Mouse (Mus musculus) macrophage (primary cell): ENCODE measurements at regions not wholly inside any gene's neighbourhood (a gene's known extent, or its start where the extent isn't known, plus 50 kb on each side); places are given as distances from the start of the nearest gene placed in this dataset.

Experiments
- H3K27ac ChIP-seq: fragments of 350-480 bp; formaldehyde crosslinking; 2 replicates; pipeline ENCODE4 v1.9.0; 2021
- H3K36me3 ChIP-seq: fragments of 350-480 bp; formaldehyde crosslinking; 2 replicates; pipeline ENCODE4 v1.9.0; 2021; ENCODE audit errors: inconsistent target
- H3K4me3 ChIP-seq: fragments of 350-480 bp; formaldehyde crosslinking; 2 replicates; pipeline ENCODE4 v1.9.0; 2021; ENCODE audit errors: inconsistent target
- H3K79me2 ChIP-seq: fragments of 350-480 bp; formaldehyde crosslinking; 2 replicates; pipeline ENCODE4 v1.9.0; 2021; ENCODE audit errors: inconsistent target
- WGBS: methylation state at CpG from one replicate; pipeline ENCODE4 v1.1.7; 2026; ENCODE audit warnings: inconsistent platforms; ENCODE audit not compliant: missing documents; 5-methylcytosine and 5-hydroxymethylcytosine counted together

DNA sequence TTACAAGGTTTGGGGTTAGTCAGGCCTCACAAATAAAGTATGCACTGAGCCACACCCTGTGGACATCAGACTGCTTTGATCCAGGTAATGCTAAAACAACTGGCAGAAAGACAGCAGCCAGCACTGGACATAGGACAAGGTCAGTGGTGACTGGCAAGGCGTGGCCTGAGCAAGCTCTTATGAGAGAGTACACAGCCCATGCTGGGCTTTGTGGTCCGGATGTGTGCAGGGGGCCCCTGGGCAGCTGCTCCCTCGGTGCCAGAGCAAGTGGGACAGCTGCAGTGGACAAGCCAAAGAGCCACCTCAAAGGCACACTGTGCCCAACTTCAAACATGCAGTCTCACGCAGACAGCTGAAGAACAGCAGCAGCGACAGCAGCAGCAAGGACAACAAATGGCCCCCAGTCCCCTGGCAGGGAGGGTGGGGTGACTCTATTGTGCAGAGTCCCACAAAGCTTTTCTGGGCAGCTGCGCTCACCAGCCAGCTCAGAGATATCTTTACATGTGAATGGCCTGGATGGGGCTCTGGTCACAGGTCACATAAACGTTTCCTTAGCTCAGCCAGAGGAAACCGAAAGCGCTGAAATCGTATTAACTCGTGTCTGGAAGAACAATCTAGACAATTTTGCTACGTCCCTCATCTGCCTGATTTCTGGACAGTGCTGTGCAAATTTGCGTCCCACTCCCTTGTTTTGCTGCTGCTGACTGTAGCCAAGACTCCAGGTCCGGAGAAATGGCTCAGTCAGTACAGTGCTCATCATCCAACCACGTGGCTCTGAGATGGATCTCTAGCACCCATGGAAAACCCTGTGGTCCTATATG, 113.5 kb downstream of the Zbtb18 start:
- Histone ChIP-seq H3K36me3 (no peaks in the 10 kb centered on the region), H3K79me2 (no peaks in the 10 kb centered on the region), H3K4me3 (peak overlapping the region; percentile 2; the same call in 1 of the 2 replicates), H3K27ac (no peak overlapping the region)
- WGBS = 47% methylated on average over 15 of the region's 15 CpGs

DNA sequence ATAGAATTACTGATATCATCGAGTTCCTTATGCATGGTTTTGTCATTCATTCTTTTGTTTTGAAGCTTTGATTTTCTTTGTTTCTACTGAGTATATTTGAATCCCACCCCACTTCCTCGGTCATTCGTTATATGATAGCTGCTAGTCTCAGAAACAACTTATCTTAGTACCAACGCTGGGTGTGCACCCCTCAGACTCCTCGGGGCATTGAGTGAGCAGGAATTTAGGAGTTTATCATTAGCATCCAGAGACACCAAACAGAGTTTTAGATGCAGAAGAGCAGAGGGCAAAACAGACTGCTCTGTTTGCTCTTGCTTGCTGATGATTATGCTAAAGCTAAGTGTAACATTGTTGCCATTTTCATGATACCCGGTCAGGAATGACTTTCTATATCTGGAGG, 115.3 kb downstream of the Zbtb18 start:
- Histone ChIP-seq H3K36me3 (no peaks in the 10 kb centered on the region), H3K27ac (no peak overlapping the region), H3K4me3 (no peak overlapping the region), H3K79me2 (no peaks in the 10 kb centered on the region)
- 93% methylated on average over 6 of the region's 6 CpGs for WGBS

DNA sequence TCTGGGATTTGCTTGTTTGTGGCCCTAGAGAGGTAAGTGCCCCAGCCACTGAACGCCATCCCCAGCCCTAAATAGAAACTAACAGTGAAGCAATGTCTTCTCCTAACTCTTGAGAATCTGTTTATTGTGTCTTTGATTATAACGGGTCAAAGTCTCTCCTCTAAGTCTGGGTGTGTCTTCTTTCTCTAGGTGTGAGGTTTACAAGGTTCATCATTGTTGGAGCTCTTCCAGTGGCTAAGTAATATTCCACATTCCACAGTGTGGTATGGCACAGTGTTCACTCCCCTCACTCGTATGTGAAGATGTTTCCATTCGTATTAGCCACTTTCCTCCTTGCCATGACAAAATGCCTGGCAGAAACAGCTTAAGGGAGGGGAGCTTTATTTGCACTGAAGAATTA, 115.7 kb downstream of the Zbtb18 start:
- H3K79me2 ChIP-seq = no peaks in the 10 kb centered on the region
- H3K4me3 ChIP-seq = no peak overlapping the region
- no peaks in the 10 kb centered on the region for H3K36me3 ChIP-seq
- no peak overlapping the region for H3K27ac ChIP-seq
- 94% methylated on average over 4 of the region's 4 CpGs for WGBS

DNA sequence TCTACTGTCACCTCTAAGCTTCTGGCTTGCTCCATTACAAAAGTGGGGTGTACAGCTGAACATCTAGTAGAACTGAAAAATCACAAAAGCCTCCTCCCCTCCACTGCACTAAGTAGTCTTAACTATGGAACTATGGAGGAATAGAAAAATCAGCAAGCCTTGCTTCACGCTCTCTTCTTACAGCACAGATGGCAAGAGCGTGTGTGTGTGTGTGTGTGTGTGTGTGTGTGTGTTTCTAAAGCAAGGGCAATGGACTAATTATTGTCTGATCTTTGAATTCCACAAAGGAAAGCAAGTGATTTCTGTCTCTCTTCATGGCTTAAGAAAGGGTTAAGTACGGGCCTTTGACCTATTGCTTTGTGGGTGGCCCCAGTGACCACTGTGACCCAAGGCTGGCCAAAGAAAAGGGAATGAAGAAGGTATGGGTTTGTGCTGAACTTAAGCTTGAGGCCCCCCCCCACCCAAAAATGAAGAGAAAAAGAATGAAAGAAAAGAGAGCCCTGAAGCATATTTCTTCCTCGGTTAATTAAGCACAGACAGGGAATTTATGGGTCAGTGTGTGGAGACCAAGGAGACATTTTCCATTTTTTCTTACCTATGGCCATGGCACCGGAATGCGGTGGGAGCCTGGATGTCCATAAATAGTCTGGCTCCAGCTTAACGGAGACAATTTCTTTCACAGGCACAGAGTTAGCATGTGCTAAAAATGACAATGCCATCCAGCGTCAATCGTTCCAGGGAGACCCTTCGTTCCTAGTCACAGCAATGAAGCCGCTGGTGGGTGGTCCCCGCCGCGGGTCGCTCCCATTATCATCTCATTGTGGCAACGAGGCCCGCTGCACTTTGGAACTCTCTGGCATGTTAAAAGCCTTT, 119.8 kb downstream of the Zbtb18 start:
- H3K4me3 ChIP-seq = no peak overlapping the region
- H3K36me3 ChIP-seq = no peaks in the 10 kb centered on the region
- no peaks in the 10 kb centered on the region for H3K79me2 ChIP-seq
- WGBS = 95% methylated on average over 16 of the region's 17 CpGs
- no peak overlapping the region for H3K27ac ChIP-seq

DNA sequence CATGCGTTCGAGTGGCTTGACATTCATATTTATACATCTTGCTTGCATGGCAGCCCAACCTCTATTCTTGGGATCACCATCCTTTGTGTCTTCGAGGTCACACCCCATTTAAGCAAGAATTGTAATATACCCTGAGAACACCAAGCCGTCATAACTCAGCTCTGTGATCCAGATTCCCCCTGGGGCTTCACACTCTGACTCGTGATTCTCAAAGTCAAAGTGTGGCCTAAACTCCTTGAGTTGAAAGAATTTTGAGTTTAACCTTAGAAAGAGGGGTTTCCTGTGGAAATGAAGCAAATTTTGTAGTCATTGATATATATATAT, 120.4 kb downstream of the Zbtb18 start:
- no peak overlapping the region for H3K27ac ChIP-seq
- H3K36me3 ChIP-seq = no peaks in the 10 kb centered on the region
- no peak overlapping the region for H3K4me3 ChIP-seq
- WGBS = 95% methylated on average over 5 of the region's 5 CpGs
- H3K79me2 ChIP-seq = no peaks in the 10 kb centered on the region

DNA sequence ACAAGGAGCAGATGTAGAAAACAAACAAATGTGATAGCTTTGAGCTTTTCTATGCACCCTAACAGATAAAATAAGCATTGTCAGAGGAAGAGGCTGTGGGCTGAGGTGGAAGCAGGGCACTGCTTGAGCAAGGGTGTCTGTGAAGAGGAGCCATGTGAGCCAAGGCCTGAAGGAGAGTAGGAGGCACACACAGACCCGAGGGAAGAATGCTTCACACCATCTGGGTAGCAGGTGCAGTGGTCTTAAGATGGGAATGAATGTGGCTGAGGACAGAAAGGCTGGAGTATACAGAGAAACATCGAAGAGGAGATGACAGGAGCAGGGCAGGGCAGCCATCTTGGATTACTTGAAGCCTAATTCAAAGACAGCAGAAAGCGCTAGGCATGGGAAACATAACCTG, 123.5 kb downstream of the Zbtb18 start:
- 92% methylated on average over 3 of the region's 3 CpGs for WGBS
- no peak overlapping the region for H3K4me3 ChIP-seq
- no peaks in the 10 kb centered on the region for H3K79me2 ChIP-seq
- H3K36me3 ChIP-seq = no peaks in the 10 kb centered on the region
- no peak overlapping the region for H3K27ac ChIP-seq

DNA sequence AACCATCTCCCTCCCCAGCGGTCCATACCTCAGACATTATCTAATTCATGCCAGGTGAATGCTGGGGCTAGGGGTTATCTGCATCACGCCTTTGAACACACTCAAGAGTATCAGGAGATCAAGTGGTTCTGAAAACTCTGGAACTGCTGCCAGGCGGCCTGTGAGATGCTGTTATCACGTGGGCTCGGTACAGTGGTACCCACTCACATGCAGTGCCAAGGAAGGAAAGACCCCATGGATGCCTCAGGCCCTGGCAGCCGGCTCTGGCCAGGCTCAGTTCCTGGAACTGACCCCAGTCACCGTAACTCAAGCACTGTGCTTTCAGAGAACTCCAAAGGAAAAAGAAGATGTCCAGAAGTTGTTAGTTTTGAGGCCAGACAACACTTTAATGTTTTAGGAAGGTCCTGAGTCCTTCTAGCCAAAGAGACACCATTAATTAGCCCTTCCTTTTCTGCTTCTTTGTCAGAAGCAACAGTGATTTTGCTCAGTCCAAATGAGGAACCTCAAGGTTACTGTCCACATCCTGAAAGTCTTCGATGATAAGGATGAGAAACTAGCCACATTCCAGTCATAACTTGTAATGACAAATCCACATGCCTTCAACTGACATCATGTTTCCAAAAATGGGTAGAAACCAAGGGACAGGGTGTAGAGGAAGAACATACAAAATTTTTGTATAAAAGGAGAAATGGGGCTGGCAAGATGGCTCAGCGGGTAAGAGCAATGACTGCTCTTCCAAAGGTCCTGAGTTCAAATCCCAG, 126.1 kb downstream of the Zbtb18 start:
- Histone ChIP-seq H3K79me2 (no peaks in the 10 kb centered on the region), H3K4me3 (no peak overlapping the region), H3K36me3 (no peaks in the 10 kb centered on the region), H3K27ac (peak overlapping the region; percentile 39)
- WGBS = 69% methylated on average over 9 of the region's 9 CpGs

DNA sequence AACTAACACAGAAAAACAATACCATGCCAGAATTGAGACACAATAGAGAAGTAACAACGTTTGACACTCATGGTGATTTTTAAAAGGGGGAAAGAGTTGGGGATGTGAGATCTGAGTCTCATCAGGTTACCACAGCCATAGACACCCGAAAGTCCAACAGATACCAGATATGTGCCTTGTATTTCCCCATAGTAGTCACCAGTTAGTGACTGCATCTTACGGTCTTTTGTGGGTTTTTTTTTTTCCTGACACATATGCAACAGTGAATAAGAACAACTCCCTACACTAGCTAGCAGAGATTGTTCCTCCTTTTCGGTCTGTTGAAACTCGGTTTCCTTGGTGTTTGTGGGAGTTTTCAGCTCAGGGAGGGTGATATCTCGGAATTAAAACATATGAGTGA, 127.4 kb downstream of the Zbtb18 start:
- H3K4me3 ChIP-seq = no peak overlapping the region
- H3K79me2 ChIP-seq = no peaks in the 10 kb centered on the region
- no peaks in the 10 kb centered on the region for H3K36me3 ChIP-seq
- WGBS = 14% methylated on average over 5 of the region's 6 CpGs
- peak overlapping the region; percentile 54 for H3K27ac ChIP-seq

DNA sequence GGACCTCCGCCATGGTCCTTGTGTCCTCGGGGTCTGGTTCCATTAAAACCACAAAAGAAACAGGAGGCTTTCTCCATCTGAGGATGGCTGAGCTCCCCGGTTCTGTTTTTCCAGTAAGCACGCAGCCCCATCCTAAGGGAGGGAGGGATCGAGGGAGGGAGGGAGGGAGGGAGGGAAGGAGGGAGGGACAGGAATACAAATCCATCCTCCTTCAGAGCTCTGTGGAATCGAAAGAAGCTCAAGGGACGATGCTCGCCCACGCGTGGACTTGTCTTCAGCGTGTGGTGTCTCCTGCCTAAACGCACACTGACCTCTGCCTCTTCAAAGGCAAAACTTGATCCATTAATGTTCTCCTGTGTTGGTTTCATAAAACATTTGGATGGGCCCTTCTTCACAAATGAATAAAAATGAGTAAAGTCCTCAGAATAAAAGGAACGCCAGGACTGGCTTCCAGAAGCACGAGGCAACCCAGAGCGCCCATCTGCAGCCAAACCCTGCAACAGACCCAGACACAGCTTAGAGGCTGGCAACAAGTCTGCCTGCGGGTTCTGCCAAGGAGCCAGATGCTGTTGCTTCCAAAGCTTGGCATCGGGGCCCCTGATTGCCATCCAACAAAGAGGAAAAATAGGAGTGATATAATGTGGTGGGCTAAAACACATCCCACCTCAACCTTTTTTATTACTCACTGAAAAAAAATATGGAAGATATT, 131.0 kb downstream of the Zbtb18 start:
- no peaks in the 10 kb centered on the region for H3K36me3 ChIP-seq
- H3K79me2 ChIP-seq = no peaks in the 10 kb centered on the region
- no peak overlapping the region for H3K4me3 ChIP-seq
- H3K27ac ChIP-seq = no peak overlapping the region
- 95% methylated on average over 16 of the region's 17 CpGs for WGBS

DNA sequence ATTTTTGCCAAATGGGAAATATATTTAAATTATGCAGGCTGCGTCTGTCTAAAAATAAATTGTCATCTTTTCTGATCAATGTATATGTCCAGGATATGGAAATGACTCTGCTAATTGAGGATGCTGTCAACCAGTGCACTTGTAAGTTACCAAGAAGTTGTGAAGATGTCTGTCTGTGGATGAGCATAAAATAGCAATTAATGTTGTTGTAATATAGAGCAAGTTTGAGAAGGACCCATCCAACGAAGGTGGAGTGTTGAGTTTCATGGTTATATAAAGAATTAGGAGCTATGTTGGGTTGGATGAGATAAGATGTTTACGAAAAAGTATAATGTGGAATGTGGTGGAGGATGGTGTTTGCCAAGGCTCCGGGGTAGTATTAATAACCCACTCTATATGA, 131.6 kb downstream of the Zbtb18 start:
- no peaks in the 10 kb centered on the region for H3K36me3 ChIP-seq
- H3K79me2 ChIP-seq = no peaks in the 10 kb centered on the region
- WGBS = 95% methylated on average over 4 of the region's 4 CpGs
- H3K27ac ChIP-seq = no peak overlapping the region
- no peak overlapping the region for H3K4me3 ChIP-seq

DNA sequence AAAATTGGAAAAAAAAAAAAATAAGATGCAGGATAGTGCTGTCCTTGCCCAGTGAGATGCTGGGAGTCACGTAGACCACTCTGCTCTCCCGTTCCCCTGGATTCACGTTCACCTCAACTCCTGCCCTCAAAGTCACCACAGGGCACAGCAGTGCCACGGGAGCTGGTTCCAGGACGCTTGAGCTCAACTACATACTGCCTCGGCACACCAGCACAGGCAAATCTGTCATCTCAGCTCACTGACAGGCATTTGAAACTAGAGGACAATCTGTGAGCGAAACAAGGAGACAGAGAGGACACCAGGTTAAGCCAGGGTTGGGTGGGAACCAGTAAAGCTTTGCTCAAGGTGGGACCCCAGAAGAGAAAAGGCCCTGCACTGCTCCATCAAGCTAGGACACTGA, 132.2 kb downstream of the Zbtb18 start:
- no peaks in the 10 kb centered on the region for H3K79me2 ChIP-seq
- 94% methylated on average over 7 of the region's 7 CpGs for WGBS
- H3K4me3 ChIP-seq = no peak overlapping the region
- no peak overlapping the region for H3K27ac ChIP-seq
- no peaks in the 10 kb centered on the region for H3K36me3 ChIP-seq

DNA sequence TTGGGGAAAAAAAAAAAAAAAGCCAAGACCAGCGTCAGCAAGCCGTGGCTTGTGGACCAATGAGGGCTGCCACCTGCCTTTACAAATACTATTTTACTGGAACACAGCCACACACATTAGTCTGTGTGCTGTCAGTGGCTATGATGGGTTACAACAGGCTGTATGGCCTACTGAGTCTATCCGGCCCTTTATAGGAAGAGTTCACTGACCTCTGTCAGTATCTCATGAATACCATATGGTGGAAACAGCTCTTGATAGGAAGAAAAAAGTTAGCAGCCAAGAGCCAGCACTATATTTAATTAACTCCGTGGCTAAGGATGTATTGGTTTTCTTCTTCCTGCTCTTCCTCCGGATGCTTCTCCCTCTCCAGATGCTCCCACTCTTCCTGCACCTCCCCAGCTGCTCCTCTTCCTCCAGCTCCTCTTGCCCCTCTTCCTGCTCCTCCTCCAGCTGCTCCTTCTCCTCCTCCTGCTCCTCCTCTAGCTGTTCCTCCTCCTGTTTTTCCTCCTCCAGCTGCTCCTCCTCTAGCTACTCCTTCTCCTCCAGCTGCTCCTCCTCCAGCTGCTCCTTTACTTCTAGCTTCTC, 142.2 kb downstream of the Zbtb18 start:
- no peaks in the 10 kb centered on the region for H3K79me2 ChIP-seq
- 83% methylated on average over 5 of the region's 5 CpGs for WGBS
- no peaks in the 10 kb centered on the region for H3K36me3 ChIP-seq
- no peak overlapping the region for H3K27ac ChIP-seq
- H3K4me3 ChIP-seq = no peak overlapping the region

DNA sequence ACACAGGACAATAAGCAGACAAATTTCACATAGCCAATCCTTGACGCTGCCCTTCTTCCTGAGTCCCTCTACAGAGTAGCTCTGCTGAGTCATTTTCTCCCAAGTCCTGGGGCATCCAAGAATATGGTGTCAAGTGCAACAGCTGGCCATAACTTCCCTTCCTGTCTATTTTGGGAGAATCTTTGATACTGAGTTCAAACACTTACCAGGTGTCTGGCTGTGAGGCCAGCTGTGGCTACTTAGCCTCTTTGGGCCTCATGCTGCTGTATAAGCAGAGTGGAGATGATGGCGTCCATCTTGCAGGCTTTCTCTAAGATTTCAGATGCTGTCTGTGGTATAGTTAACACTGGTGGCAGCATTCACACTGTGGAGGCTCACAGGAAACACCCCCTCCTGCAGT, 143.2 kb downstream of the Zbtb18 start:
- Histone ChIP-seq H3K27ac (no peak overlapping the region), H3K36me3 (no peaks in the 10 kb centered on the region), H3K79me2 (no peaks in the 10 kb centered on the region), H3K4me3 (no peak overlapping the region)
- WGBS = 88% methylated on average over 2 of the region's 2 CpGs

DNA sequence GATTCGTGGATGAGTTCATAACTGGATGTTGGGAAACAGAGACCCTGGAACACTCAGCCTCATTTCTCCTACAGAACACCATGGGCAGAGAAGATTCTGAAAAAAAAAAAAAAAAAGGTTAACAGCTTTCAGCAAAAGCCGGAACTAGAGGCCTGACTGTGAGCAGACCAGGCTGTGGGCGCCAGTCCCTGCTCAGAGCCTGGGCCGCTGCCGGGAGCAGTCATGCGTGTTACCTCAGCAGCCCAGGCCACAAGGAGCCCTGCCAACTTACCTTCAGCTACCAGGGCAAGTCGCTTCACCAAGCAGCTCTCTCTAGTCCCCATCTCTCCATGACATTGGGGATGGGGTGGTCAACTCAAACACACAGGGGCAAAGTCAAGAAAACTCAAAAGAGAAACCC, 140.6 kb upstream of the 1700016C15Rik start:
- WGBS = 97% methylated on average over 7 of the region's 7 CpGs
- Histone ChIP-seq H3K79me2 (no peaks in the 10 kb centered on the region), H3K27ac (no peak overlapping the region), H3K4me3 (no peak overlapping the region), H3K36me3 (no peaks in the 10 kb centered on the region)
